Mouse (Mus musculus) bone marrow macrophage, adult 2 months (primary cell): ENCODE measurements around the gene Elof1.

Experiments used
- CTCF ChIP-seq: IDR thresholded peaks from 2 replicates; pipeline ENCODE4 v1.5.1; 2012; ENCODE audit warnings: low read depth, mild to moderate bottlenecking, low read length, moderate library complexity
- POLR2A ChIP-seq: IDR thresholded peaks from 2 replicates; pipeline ENCODE4 v1.6.1; 2012; ENCODE audit warnings: mild to moderate bottlenecking, low read depth, low read length, borderline replicate concordance

- TF ChIP-seq POLR2A (no peak), CTCF (no peak)
Measured at GRCm38 (mm10) chr9:22149426-22150248, 32.7 kb upstream of the Elof1 start.
